Mouse (Mus musculus) lung, embryonic 16.5 days (tissue): ENCODE data around the gene Rufy3. TPM values are rescaled to one million over a fixed set of nuclear protein-coding genes. Genes with fewer than 3 reads are reported as not detected.

Experiments used
- ATAC-seq: fragments of 200-750 bp; cut with Nextera tagmentation; 2 replicates; pipeline ENCODE4 v1.8.0; 2017; ENCODE audit warnings: low read depth, mild to moderate bottlenecking, moderate library complexity
- H3K27ac ChIP-seq: fragments of 300-500 bp; sonication (generic); 2 replicates; pipeline ENCODE4 v1.5.1; 2014; ENCODE audit warnings: mild to moderate bottlenecking, control low read depth, low read length
- H3K27me3 ChIP-seq: fragments of 300-500 bp; sonication (generic); 2 replicates; pipeline ENCODE4 v1.6.1; 2014; ENCODE audit warnings: low read depth, low read length, mixed read lengths; ENCODE audit not compliant: control insufficient read depth, insufficient read depth
- H3K36me3 ChIP-seq: fragments of 300-500 bp; sonication (generic); 2 replicates; pipeline ENCODE4 v1.6.1; 2014; ENCODE audit warnings: low read length; ENCODE audit not compliant: control insufficient read depth, insufficient read depth
- H3K4me1 ChIP-seq: fragments of 300-500 bp; sonication (generic); replicated peaks from 2 replicates; pipeline ENCODE4 v1.6.1; 2014; ENCODE audit warnings: low read length, mixed read lengths; ENCODE audit not compliant: control insufficient read depth, insufficient read depth
- H3K4me2 ChIP-seq: fragments of 300-500 bp; sonication (generic); 2 replicates; pipeline ENCODE4 v1.6.1; 2014; ENCODE audit warnings: low read depth, low read length, control low read depth
- H3K4me3 ChIP-seq: fragments of 300-500 bp; sonication (generic); 2 replicates; pipeline ENCODE4 v1.5.1; 2014; ENCODE audit warnings: mild to moderate bottlenecking, low read length, control low read depth
- H3K9ac ChIP-seq: fragments of 300-500 bp; sonication (generic); 2 replicates; pipeline ENCODE4 v1.6.1; 2014; ENCODE audit warnings: low read length, control low read depth
- H3K9me3 ChIP-seq: fragments of 300-500 bp; sonication (generic); 2 replicates; pipeline ENCODE4 v1.6.1; 2016; ENCODE audit warnings: low read length; ENCODE audit not compliant: control insufficient read depth
- WGBS: fragments of 180-500 bp; shearing (Covaris S2); extraction: QIAGEN DNeasy Blood & Tissue Kit; methylation state at CpG from one replicate; pipeline ENCODE4 v1.1.7; 2014; 5-methylcytosine and 5-hydroxymethylcytosine counted together
- polyA plus RNA-seq: library from polyadenylated mRNA; unstranded; fragments of >200 nt; fragmentation: Nextera tagmentation; extraction: Ambion mirVana; gene quantifications from 2 replicates; pipeline ENCODE4 v1.2.1, GENCODE M21; 2015

Gene Rufy3
- polyA plus RNA-seq, 1 experiment from 2014 or later, result 9.1 TPM

GRCm38 (mm10) chr5:88685745-88686299, 121.0 kb downstream of the Rufy3 start:
- no peak overlapping the region for H3K4me2 ChIP-seq
- ATAC-seq, result no peak
- peaks cover 5% of the 10 kb centered on the region for H3K27me3 ChIP-seq
- no peaks in the 10 kb centered on the region for H3K9me3 ChIP-seq
- H3K4me1 ChIP-seq, result no peaks in the 10 kb centered on the region
- H3K9ac ChIP-seq, result no peak overlapping the region
- no peak overlapping the region for H3K4me3 ChIP-seq
- no peaks in the 10 kb centered on the region for H3K36me3 ChIP-seq
- 42% methylated on average over 6 of the region's 6 CpGs for WGBS
- H3K27ac ChIP-seq, result no peak overlapping the region

DNA sequence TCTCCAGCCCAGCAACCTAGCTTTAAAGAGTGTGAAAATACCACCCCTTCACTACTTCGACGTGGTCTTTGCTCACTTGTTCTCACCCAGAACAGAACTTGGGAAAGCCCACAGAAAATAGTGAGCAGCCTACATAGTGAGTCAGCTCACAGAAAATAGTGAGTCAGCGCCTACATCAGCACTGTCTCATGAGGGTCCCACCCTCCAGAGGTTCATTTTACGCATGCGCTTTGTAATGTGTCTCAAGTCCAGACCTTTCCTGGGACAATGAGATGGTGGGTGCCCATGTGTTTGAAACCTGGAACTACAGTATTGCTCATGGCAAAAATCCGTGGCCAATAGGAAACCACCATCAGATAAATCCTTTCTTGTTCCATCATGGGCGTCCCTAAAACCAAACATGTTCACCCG, 123.2 kb downstream of the Rufy3 start:
- Histone ChIP-seq H3K9me3 (no peaks in the 10 kb centered on the region), H3K4me1 (no peaks in the 10 kb centered on the region), H3K36me3 (no peaks in the 10 kb centered on the region), H3K4me2 (no peak overlapping the region), H3K27ac (no peak overlapping the region), H3K27me3 (peaks cover 5% of the 10 kb centered on the region), H3K4me3 (no peak overlapping the region), H3K9ac (no peak overlapping the region)
- ATAC-seq, result no peak
- 71% methylated on average over 8 of the region's 8 CpGs for WGBS

DNA sequence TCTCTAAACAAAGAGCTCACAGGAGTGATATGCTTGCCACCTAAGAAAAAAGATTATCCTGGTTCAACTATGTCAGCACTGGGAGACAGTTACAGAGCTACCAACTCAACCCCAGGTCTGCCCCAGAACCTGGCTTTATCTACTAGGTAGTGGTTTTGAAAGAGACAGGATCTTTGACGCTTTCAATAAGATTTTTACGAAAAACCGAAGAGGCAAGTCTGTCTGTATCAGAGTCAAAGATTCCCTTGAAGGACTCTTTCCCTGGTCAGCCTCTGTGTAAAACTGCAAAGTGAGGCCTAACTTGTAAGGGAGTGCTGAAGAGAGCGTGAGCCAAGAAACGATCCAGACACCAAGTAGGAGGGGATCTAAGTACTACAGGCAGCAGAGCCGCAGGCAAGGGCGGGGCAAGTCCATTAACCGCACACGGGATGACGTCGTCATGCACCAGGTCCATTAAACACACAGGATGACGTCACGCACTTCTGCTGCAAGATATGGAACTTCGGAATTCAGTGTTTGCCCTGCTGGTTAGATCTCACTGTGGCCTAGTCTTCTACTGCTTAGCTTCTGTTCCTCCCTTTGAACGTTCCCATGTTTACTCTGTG, 123.8 kb downstream of the Rufy3 start:
- H3K9me3 ChIP-seq, result no peaks in the 10 kb centered on the region
- no peak overlapping the region for H3K27ac ChIP-seq
- WGBS, result 56% methylated on average over 15 of the region's 15 CpGs
- no peaks in the 10 kb centered on the region for H3K4me1 ChIP-seq
- no peaks in the 10 kb centered on the region for H3K36me3 ChIP-seq
- no peak overlapping the region for H3K9ac ChIP-seq
- peaks cover 5% of the 10 kb centered on the region for H3K27me3 ChIP-seq
- H3K4me3 ChIP-seq, result no peak overlapping the region
- H3K4me2 ChIP-seq, result no peak overlapping the region
- ATAC-seq, result peak; percentile 67

DNA sequence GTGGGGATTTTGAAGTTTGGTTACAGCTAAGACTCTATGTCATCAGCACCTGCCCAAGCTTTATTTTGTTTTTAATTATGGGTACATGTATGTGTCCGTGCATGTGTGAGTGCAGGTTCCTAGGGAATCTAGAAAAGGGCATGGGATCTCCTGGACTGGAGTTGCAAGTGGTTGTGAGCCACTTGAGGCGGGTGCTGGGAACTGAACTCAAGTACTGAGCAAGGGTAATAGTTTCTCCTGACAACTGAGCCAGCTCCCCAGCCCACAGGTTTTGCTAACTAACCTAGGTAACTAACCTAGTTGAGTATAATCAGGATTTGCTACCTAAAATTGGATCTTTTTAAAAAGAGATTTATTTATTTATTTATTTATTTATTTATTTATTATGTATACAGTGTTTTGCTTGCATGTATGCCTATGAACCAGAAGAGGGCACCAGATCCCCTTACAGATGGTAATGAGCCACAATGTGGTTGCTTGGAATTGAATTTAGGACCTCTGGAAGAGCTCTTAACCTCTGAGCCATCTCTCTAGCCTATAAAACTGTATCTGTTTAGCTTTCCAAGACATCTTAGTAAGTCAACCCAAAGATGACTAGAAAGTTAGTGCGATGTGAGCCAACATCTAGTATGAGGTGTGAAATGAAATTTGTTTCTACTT, 124.6 kb downstream of the Rufy3 start:
- no peak overlapping the region for H3K27ac ChIP-seq
- WGBS, result 73% methylated on average over 3 of the region's 3 CpGs
- ATAC-seq, result no peak
- no peak overlapping the region for H3K4me3 ChIP-seq
- no peak overlapping the region for H3K4me2 ChIP-seq
- no peaks in the 10 kb centered on the region for H3K36me3 ChIP-seq
- no peaks in the 10 kb centered on the region for H3K9me3 ChIP-seq
- no peaks in the 10 kb centered on the region for H3K4me1 ChIP-seq
- peaks cover 5% of the 10 kb centered on the region for H3K27me3 ChIP-seq
- H3K9ac ChIP-seq, result no peak overlapping the region

DNA sequence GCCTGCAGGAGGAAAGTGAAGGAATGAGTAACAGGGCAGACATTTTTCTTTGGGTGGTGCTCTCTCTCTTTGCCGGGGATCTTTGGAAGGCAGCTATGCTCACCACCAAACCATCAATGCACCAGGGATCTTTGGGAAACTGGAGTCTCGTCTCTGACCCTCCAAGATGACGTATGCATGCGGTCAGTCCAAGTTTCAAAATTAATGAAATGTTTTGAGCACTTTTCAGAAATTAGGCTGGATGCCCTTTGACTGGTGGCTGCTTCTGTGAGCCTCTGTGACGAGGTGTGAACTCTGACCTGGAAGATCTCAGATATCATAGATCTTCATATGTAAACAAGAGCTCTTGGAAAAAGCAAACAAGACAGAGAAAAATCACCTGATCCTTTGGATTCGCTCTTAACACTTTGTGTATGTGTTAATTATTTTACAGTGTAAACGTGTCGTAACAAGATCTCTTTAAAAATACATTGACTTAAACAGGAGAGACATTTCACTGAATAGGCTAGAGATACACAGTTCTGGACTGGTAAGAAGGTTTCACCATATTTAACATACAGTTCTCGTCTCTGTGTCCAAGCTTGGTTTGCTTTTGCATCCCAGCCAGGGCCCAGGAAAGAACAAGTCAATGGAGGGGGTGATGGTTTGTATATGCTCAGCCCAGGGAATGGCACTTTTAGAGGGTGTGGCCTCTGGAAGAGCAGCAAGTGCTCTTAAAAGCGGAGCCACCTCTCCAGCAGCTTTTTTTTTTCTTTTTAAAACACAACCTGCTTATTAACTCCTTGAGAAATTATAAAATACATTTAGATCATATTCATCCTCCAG, 126.1 kb downstream of the Rufy3 start:
- Histone ChIP-seq H3K4me2 (no peak overlapping the region), H3K9me3 (no peaks in the 10 kb centered on the region), H3K27ac (no peak overlapping the region), H3K36me3 (no peaks in the 10 kb centered on the region), H3K4me3 (no peak overlapping the region), H3K27me3 (no peaks in the 10 kb centered on the region), H3K9ac (no peak overlapping the region), H3K4me1 (no peaks in the 10 kb centered on the region)
- 28% methylated on average over 10 of the region's 10 CpGs for WGBS
- no peak for ATAC-seq

DNA sequence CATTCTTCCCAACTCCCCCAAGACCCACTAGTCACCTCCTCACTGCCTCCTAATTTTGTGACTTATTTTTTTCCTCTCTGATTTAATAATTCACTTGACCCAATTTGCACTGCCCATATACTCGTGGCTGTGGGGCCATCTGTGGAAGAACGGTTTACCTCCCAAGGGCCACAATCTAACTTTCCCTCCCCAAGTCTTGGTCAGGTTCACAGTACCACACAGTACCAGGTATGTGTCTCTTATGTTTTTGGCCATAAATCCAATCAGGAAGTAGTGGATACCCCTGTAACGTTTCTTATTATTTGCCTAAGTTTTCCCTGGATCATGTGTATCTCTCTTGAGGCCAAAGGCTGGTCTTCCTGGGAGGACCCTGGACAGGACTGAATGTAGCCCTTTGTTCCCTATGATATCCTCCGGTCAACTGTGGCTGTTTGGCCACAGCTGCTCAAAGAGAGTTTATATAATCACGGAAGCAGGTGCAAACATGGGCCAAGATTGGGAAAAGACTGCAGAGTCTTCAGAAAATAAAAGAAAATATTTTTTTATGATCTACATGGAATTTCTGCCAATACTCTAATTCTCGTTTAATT, 126.8 kb downstream of the Rufy3 start:
- no peak overlapping the region for H3K4me2 ChIP-seq
- H3K27me3 ChIP-seq, result no peaks in the 10 kb centered on the region
- no peaks in the 10 kb centered on the region for H3K4me1 ChIP-seq
- 53% methylated on average over 6 of the region's 6 CpGs for WGBS
- H3K9me3 ChIP-seq, result no peaks in the 10 kb centered on the region
- ATAC-seq, result no peak
- H3K36me3 ChIP-seq, result no peaks in the 10 kb centered on the region
- no peak overlapping the region for H3K9ac ChIP-seq
- no peak overlapping the region for H3K27ac ChIP-seq
- no peak overlapping the region for H3K4me3 ChIP-seq

DNA sequence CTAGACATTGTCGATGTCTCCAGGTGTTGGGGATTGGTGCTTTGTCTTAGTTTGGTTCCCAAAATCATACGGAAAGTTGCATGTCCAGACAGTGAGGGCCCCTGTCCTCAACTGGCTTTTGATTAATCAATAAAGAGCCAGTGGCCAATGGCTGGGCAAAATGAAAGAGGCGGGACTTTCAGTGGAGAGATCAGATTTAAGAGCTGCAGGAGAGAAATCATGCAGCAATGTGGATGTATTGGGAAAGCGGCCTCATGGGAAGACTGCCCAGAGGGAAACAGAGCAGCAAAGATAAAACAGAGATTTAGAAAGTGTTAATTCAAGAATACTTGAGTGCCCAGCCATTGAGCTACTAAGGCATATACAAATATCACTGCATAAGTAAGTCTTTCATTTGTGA, 127.7 kb downstream of the Rufy3 start:
- 80% methylated on average over 4 of the region's 4 CpGs for WGBS
- no peak for ATAC-seq

DNA sequence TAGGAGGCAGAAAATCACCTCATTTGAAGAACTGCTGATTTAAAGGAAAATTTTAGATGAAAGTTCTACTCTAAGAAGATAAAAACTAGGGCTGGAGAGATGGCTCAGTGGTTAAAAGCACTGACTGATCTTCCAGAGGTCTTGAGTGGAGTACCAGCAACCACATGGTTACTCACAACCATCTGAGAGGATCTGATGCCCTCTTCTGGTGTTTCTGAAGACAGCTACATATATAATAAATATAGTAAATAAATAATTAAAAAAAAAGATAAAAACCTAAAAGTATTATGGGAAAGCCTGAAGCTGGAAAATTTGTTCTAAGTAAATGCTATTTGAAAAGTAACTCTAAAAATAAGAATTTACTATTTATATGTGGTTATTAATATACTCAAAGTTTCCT, 128.2 kb downstream of the Rufy3 start:
- H3K27ac ChIP-seq, result no peak overlapping the region
- H3K9me3 ChIP-seq, result no peaks in the 10 kb centered on the region
- no peaks in the 10 kb centered on the region for H3K4me1 ChIP-seq
- no peaks in the 10 kb centered on the region for H3K36me3 ChIP-seq
- H3K27me3 ChIP-seq, result no peaks in the 10 kb centered on the region
- ATAC-seq, result no peak
- no peak overlapping the region for H3K4me3 ChIP-seq
- H3K4me2 ChIP-seq, result no peak overlapping the region
- no peak overlapping the region for H3K9ac ChIP-seq

More for the DNA sequence above, 127.7 kb downstream of the Rufy3 start:
- Histone ChIP-seq H3K4me2 (no peak overlapping the region), H3K4me1 (no peaks in the 10 kb centered on the region), H3K4me3 (no peak overlapping the region), H3K9ac (no peak overlapping the region), H3K36me3 (no peaks in the 10 kb centered on the region), H3K27me3 (no peaks in the 10 kb centered on the region), H3K27ac (no peak overlapping the region), H3K9me3 (no peaks in the 10 kb centered on the region)

DNA sequence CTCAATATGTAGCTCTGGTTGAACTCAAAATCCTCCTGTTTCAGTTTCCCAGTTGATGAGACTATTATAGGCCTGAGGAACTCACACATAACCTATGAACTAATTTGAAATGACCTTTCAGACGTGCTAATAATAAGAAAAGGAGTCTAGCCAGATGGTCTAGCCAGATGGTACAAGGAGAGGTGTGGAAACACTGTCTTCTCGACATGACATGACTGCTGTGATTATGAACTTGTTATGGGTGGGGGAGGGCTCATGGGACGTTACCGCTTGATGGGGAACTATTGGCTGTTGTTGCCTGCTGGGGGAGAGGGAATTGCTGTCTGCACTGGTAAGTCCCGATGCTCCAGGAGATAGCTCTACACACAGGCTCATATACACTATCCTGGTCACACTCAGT, 132.5 kb downstream of the Rufy3 start:
- Histone ChIP-seq H3K4me2 (no peak overlapping the region), H3K27me3 (no peaks in the 10 kb centered on the region), H3K27ac (no peak overlapping the region), H3K4me3 (no peak overlapping the region), H3K9me3 (no peaks in the 10 kb centered on the region), H3K9ac (no peak overlapping the region), H3K36me3 (no peaks in the 10 kb centered on the region), H3K4me1 (no peaks in the 10 kb centered on the region; the same call in 1 of the 2 replicates)
- 68% methylated on average over 5 of the region's 5 CpGs for WGBS
- no peak for ATAC-seq
